Mouse (Mus musculus) cerebellum, adult 18-20 months (tissue): ENCODE measurements around the gene Teddm1b.
"Not testable (repeated sequence)": the region's sequence is repeated elsewhere in the genome, so short reads cannot be mapped to it uniquely, and the experiment has no call there.

Experiments
- DNase-seq, 2 experiments: peaks; one replicate each; pipeline ENCODE4 v3.0.0; 2021

The Teddm1b gene

DNA sequence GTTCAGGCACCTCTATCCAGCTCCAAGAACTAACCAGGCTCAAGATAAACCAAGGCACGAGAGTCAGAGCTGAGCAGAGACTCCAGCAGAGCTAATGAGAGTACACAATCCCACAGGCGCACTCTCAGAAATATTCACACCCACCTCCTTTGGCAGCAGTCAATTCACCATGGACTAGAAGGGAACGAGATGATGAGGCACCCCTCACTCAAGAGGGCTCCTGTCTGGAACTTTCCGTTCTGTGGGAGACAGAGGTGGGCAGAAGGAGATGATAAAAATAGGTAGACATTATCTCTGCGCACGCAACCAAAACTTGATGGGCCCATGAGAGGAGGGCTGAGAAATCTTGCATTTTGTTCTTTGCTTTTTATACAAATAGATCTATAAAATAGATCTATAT is at the start of gene Teddm1b:
TSS of gene Teddm1b (plus strand) at position 301 of the 400 bp plus-strand sequence.
- DNase-seq, result no peak

DNA sequence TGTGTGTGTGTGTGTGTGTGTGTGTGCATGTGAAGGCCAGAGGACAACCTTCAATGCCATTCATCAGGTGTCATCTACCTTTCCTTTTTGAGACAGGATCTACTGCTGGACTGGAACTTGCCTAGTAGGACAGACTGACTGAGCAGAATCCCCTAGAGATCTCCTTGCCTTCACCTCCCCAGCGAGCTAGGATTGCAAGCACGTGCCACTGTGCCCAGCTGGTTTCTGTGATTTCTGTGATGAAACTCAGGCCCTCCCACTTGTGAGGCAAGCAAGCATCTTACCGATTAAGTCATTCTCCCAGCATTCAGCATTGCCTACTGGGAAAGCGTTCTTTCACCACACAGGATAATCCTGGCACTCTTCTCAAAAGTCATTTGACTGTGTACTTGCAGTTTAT is 43.4 kb upstream of the Teddm1b start:
- DNase-seq, result no peak

DNA sequence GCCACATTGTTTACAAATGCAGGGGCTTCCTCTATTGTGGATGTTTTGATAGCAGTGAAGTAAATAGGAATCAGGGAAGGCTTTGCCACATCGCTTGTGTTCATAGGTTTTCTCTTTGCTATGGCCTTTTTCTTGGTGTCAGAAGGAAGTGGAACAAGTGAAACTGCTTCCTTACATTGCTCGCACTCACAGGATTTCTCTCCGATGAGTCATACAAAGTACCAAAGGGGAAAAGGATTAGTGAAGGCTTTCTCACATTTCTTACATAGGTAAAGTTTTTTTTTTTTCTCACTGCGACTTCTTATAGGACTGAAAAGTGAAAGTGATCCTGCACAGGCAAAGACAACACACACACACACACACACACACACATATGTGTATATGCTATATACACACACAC is 38.1 kb upstream of the Teddm1b start:
- no peak for DNase-seq

DNA sequence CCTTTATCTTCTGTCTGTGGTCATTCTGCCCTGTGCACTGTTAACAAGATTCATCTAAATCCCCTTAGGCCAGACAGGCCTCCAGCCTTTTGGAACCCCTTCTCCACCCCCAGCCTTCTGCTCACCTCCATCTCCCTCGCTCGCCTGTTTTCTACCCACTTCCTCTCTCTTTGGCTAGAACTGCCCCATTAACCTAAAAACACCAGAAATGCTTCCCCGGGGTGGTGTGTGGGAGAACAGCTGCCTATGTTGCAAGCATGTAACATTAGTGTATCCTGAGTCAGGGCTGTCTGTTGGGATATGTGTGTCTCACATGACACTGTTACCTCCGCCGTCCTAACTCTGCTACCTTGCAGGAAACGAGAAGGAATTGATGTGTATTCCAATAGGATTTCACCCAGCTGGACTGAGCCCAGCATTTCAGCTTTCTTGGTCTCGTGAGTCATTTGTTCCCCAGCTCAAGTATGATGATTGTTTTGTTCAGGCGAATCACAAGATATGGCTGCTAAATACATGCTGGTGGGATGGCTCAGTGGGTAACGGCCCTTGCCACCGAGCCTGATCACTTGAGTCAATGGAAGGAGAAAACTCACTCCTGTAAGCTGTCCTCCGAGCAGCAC is 31.9 kb upstream of the Teddm1b start:
- no peak for DNase-seq

DNA sequence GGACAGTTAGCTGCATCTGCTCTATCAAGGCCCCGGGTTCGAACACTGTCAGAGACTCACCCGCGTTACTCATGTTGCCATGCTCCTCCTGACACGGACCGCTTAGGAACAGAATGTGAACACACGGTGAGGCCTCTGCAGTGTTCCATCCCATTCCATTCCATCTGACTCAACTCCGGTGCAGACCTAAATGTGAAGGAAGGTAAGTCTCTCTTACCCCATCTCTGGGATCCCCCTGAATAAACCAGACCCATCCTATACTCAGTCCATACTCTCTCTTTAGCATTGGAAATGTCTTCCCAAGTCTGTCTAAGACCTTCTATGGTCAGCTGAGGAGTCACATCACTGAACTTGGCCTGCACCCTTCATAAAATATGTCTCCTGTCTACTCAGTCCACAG is 30.1 kb upstream of the Teddm1b start, which contains the start of gene Rgsl1:
TSS of gene Rgsl1 (minus strand) at position 101 of the 400 bp plus-strand sequence.
- no peak for DNase-seq

DNA sequence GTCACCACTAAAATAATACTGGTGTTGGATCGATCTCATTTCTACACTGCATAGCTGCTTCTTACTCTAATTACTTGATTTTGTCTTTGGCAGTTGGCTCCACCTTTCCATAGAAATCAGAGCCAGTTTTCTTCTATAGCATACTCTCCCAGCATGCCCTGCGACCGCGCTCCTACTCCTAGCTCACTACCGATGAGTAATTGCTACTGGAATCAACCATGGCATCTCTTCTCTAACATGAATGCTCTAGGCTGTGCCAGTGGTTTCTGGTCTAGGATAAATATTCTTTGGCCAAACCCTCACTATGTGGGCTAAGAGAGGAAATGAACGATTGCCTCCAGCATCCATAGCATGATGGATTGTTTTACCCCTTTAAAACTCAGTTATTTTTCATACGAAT is 27.7 kb upstream of the Teddm1b start:
- DNase-seq, result no peak

DNA sequence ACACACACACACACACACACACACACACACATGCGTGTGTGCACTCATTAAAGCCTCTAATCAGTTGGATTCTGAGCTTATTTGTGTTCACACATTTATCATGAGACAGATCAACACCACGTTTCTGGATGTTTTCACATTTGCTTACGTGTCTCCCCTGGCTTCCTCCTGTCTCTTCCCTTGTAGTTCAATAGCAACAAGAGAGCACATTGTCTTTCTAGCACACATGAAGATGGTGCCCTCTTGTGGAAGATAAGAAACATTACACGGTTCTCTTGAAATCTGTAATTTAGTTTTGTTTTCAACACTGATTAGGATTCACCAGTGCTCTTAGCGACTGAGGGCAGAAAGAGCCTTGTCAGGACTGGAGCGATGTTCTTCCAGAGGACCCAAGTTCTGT is 27.3 kb upstream of the Teddm1b start:
- DNase-seq, result no peak

DNA sequence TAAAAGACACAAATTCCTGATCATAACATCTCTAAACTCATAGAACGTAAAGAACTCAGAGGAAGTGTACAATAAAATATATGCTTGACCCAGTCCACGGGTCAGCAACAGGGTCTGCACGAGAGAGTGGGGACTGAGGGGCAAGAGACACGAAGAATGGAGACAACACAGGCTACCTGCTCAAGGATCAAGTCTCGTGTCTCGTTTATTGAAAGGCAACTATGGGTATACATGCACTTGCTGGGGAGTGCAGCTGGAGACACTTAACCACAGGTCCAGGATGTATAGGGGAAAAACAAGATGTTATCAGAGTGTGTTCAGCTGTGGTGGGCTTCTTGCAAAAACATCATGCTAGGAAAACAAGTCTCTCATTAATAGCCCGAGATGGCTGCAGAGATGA is 21.4 kb upstream of the Teddm1b start:
- not testable (repeated sequence) for DNase-seq

DNA sequence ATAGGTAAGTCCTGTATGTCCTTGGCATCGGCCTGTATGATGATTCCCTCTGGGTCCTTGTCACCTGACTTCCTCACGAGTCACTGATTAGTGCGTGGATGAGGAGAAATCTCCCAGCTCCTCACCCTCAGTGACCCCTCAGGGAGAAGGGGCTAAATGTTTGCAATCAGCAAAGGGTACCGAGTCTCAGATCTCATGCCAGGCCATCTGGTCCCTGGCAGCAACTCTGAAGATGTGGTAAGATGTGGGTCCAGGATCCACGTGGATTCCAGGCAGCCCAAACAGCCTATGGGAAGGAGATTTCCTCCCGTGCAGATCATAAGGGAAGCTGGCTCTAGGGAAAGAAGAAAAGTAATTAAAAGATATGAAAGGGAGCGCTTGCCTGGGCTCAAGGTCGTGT is 18.2 kb upstream of the Teddm1b start:
- no peak for DNase-seq

DNA sequence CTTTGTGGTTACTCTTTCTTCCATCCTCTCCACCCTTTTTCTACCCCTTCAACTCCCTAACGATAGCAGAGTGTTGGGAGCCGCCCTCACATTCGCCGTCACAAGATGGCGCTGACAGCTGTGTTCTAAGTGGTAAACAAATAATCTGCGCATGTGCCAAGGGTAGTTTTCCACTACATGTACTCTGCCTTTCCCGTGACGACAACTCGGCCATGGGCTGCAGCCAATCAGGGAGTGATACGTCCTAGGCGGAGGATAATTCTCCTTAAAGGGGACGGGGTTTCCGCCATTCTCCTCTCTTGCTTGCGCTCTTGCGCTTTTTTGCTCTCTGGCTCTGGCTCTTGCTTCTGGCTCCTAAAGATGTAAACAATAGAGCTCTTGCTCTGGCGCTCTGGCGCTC is 6.2 kb downstream of the Teddm1b start:
- DNase-seq, result not testable (repeated sequence)

DNA sequence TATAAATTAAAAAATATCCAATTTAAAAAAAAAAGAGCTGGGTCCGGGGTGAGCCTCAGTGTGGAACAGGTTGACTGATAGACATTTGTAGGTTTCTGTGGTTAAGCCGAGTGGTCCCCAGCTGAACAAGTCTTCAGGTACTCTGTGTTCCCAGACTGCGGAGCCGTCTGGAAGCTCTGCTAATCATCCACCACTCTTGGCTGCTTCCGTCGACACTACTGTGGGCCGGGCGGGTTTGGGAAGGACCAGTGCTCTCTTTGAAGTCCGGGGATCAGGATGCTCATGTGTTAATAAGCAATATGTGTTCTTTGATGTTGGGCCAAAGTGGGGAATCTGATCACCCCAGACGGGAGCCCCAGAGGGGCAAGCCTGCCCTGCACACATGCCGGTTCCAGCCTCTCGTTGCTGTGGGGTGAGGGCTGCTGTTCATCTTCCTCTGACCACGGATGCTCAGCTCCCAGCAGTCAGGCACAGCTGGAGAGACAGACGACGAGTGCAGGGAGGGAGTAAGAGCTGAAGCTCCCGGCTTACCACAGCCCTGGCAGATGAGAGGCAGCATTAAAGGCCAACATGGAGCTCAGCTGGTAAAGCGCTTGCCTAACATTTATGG is 12.0 kb downstream of the Teddm1b start:
- no peak for DNase-seq

DNA sequence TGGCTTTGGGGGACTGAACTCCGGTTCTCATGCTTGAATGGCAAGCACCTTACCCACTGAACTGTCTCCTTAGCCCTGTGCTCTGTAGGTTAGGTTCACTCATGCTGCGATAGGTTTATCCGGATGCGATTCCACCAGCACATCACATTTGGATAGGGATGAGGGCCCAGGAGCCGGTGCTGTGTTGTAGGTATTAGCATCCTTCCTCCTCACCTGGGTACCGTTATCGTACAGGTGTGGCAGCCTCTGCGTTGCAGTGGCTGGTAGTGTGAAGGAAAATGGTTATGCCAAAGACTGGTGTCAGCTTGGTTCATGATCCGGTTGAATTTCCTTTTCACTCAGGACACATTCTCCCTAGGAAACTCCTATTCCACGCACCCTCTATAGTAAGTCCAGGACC is 16.0 kb downstream of the Teddm1b start:
- no peak for DNase-seq

DNA sequence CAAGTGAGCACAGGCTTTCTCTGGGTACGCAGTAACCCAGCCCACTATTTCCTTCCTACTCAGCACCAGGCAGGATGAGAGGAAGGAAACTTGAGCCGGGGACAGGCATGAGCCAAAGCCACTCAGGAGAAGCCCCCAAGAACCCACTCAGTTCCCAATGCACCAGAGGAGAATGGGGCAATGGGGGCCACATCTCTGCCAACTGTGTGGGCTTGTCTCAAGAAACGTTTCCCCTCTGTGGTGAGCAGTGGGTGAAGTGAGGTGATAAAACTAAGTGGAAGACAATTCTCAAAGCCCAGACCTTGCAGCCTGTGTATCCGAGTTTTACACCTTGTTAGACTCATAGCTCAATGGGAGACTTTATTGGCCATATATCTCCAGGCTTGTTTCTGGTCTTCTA is 17.3 kb downstream of the Teddm1b start, which contains the start of gene Teddm1a:
TSS of gene Teddm1a (plus strand) at position 301 of the 400 bp plus-strand sequence.
- DNase-seq, result no peak

DNA sequence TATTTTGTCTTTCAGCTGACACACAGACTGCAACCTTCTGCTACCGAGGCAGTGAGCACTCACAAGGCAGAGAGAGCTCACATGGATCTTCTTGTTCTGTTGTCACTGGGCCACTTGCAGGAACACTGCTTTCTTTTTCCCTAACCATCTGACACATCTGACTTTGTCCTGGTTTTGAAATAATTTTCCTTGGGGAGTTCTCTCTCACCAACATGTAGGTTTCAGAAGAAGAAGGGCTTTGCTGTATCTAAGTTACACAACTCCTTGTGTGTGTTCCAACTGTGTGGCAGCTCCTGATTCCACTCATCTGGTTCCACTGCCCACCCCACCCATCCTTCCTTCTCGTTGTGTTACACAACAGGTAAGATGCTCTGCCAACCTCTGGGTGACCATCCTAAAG is 19.6 kb downstream of the Teddm1b start:
- DNase-seq, result no peak

DNA sequence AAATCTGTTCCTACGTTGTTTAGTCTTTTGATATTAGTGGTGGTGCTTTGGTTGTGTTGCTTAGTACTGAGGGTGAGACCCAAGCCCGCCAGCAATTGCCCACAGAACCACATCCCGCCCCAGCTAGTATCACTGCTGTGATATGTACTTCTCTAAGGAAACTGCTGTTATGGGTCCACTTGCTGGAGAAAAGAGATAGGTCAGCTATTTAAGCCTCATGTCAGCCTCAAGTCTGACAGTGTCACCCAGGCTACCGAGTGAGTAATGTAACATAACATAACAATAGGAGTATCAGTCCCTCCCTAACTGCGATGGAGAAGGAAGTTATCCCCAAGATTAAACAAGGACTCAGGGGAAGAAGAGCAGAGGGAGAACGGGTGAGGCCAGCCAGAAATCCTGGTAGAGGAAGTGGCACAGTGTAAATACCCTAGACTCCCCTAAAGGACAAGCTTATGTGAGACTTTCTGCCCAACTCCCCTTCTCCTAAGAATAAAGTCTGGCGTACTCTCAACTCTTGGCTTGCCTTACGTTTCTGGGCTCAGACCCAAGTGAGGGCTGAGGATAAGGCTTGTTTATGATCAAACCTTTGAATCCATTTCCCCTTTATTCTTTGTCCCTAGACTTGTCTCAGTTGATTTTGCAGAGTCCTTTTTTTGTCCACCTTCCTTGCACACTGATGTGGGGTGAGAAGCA is 20.2 kb downstream of the Teddm1b start:
- no peak for DNase-seq

DNA sequence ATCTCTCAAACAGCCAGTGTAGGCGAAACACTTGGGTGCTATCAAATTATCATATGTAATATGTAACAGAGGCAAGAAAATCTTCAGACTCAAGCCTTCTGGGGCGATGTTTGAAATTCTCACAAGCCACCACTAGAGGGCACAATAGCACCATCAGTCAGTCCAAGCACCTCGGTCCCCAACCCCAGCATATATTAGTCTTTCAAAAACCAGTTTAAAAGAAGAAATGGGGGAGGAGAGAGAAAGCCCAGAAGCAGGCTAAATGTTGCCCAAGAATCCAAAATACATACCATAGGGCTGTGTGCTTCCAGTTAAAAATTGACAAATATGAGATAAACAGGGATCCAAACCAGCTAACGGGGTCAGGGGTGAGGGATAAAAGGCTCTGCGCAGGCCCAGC is 20.8 kb downstream of the Teddm1b start:
- DNase-seq, result peak; percentile 72 to 81

DNA sequence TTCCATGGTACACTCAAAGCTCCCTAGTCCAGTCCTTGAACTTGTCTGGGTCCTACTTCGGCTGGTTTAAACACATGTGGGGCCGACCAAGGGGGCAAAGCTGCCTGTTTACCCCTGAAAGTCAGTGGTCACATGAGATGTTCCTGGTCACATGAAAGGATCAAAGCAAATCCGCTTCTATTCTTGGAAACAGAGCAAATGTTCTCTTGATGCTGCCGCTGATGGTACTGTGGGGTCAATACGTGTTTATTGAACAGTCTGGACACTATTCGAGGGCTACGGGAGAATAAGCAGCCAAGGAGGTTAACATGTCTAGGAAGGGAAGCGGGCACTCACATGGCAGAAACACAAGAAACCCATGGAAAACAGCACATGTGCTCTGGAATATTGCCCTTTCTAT is 23.1 kb downstream of the Teddm1b start:
- no peak for DNase-seq

DNA sequence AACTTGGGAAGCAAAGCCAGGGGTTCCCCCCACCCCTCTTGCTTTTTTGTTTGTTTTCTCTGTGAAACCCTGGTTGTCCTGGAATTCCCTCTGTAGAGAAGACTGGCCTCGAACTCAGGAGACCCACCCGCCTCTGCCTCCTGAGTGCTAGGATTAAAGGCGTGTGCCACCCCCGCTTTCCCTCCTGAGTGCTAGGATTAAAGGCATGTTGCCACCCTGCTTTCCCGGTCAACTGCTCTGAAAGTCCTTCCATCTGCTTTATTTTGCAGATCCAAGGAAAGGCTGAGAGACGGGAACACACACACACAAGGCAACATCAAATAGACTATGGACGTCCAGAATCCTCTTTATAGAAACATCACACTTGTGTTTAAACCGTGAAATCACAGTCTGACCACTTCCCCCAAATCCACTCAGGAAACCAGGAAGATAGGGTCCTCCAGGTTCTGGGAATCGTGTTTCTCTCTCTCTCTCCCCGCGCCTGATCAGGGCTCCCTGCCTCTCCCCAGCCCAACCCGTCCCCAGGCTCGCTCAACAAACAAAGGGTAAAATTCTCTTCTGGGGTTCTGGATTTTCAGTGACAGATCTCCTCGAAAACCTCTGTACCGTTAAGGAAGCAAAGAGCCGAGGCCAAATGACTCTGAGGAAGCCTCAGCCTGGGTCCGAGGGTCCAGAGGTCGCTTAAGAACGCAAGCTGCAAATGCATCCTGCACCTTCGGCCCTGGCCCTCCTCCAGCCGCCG is 25.0 kb downstream of the Teddm1b start:
- peak; percentile 27 to 34 for DNase-seq

DNA sequence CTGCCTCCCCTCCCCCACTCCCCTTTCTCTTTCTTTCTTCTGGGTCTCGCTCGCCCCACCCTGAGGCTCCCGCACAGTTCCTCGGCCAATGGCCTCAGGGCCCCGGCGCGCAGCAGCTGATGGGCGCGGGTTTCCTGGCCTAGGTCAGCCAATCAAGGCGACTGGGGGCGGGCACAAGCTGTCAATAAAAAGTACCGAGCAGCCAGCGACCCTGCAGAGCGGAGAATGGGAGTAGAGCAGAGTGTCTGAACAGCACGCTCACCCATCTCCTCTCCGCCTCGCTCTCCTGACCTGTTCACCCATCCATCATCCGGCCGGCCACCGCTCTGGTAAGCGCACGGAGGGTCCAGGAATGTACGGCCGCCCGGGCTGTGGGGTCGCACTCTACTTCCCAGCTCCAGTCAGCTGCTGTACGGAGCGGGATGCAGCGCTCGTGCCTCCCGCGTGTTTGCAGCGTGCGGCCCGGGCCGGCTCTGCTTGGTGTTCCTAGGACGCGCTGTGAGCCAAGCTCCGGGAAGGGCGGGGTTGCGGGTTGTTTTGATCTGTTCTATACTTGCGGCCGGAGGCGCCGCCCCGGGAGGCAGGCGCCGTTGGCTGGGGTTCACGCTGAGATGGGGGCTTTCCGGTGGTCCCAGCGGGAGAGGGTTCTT is 25.7 kb downstream of the Teddm1b start, which contains the start of the genes Glul and Teddm2:
TSS of gene Glul (plus strand) at position 214 of the 650 bp plus-strand sequence.
TSS of gene Teddm2 (minus strand) at position 498 of the 650 bp plus-strand sequence.
- DNase-seq, result peak; percentile 92 to 96

DNA sequence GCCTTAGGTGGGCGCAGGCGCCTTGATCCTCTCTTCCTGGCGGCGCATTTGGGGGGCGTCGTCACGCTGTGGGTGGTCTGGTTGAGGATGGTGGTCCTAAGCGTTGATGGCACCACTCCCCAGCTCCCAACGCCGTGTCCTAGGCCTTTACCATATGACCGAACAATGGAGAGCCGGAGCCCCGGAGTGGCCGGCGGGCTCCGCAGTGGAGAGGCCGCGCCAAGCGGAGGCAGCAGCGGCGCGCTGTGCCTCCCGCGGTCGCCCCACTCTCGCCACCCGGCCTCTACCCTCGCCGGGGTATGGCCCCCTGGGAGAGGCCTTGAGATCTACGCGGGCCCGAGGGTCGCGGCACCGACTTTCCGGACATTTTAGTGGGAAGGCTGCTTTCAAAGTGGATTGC is 26.2 kb downstream of the Teddm1b start:
- DNase-seq, result peak; percentile 41 to 63

DNA sequence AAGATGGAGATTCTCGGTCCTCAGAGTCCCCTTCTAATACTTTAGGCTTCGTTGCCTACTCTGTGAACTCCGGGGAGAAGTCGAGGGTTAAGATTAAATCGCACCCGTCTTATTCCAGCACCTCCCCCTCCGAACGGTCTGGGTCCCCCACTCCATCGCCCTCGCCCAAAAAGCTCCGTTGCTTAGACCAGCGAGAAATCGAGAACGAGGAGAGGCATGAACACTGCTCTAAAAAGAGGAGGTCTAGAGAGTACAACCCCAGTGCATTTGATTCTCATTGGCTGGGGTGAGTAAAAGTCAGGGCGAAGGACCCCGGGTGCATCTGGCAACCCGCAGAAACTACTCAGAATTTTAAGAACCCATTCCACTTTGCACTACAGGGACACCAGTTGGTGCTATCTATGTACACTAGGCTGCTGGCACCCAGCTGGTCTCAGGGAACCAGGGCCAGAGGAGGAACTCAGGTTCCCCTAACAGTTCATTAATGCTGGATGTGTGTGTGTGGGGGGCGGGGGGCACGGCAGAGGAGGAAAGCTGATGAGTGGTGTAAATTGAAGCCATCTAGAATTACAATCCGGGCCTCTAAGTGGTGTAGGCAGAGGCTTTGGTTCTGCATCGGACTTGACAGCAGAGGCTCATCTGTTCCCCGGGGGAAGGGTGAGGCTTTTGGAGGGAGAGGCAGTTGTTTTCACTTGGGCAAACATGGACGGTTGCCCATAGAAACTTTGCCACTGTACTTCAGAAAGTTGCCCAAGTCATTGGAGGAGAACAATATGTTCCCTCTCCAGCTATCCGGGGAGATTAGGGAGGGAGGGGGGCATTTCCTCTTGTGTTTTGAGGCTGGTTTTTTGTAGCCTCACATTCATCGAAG is 26.9 kb downstream of the Teddm1b start:
- DNase-seq, result peak in 1 of 2 experiments; percentile 16

DNA sequence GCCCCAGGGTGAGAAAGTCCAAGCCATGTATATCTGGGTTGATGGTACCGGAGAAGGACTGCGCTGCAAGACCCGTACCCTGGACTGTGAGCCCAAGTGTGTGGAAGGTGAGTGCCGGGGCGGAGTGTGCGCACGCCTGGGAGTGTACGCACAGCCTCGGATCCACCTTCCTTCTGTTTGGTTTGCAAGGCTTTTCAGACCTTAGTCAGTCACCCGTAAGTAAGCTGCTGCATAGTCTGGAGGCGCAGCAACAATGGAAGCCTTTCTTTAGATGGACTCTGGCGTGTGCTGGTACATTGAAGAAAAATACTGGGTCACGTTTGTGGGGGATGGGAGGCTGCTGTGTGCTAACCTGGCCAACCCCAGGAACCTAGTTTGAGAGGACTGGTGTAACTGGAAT is 28.9 kb downstream of the Teddm1b start:
- DNase-seq, result no peak
